Mouse (Mus musculus) heart, embryonic 11.5 days (tissue): ENCODE measurements at regions not wholly inside any gene's neighbourhood (a gene's known extent, or its start where the extent isn't known, plus 50 kb on each side); places are given as distances from the start of the nearest gene placed in this dataset.

Experiments
- ATAC-seq: fragments of 200-750 bp; cut with Nextera tagmentation; replicated peaks from 2 replicates; pipeline ENCODE4 v1.8.0; 2017; ENCODE audit warnings: moderate library complexity; ENCODE audit not compliant: insufficient number of reproducible peaks, low FRiP score, low TSS enrichment
- H3K27ac ChIP-seq: fragments of 300-500 bp; sonication (generic); 2 replicates; pipeline ENCODE4 v1.5.1; 2014; ENCODE audit warnings: mild to moderate bottlenecking, low read depth, low read length
- H3K27me3 ChIP-seq: fragments of 300-500 bp; sonication (generic); 2 replicates; pipeline ENCODE4 v1.6.1; 2014; ENCODE audit warnings: mild to moderate bottlenecking, low read length, mixed read lengths; ENCODE audit not compliant: control insufficient read depth, insufficient read depth
- H3K36me3 ChIP-seq: fragments of 300-500 bp; sonication (generic); 2 replicates; pipeline ENCODE4 v1.6.1; 2014; ENCODE audit warnings: mild to moderate bottlenecking, low read length, moderate library complexity, mixed read lengths; ENCODE audit not compliant: control insufficient read depth, insufficient read depth
- H3K4me1 ChIP-seq: fragments of 300-500 bp; sonication (generic); 2 replicates; pipeline ENCODE4 v1.6.1; 2014; ENCODE audit warnings: low read length; ENCODE audit not compliant: control insufficient read depth, insufficient read depth
- H3K4me2 ChIP-seq: fragments of 300-500 bp; sonication (generic); 2 replicates; pipeline ENCODE4 v1.6.1; 2014; ENCODE audit warnings: mild to moderate bottlenecking, moderate library complexity
- H3K4me3 ChIP-seq: fragments of 300-500 bp; sonication (generic); 2 replicates; pipeline ENCODE4 v1.5.1; 2014; ENCODE audit warnings: low read depth, low read length
- H3K9ac ChIP-seq: fragments of 300-500 bp; sonication (generic); 2 replicates; pipeline ENCODE4 v1.6.1; 2014; ENCODE audit warnings: mild to moderate bottlenecking, low read depth, low read length, moderate library complexity
- H3K9me3 ChIP-seq: fragments of 300-500 bp; sonication (generic); replicated peaks from 2 replicates; pipeline ENCODE4 v1.6.1; 2016; ENCODE audit warnings: low read length; ENCODE audit not compliant: control insufficient read depth
- WGBS: fragments of 180-500 bp; shearing (Covaris S2); extraction: QIAGEN DNeasy Blood & Tissue Kit; methylation state at CpG from one replicate; pipeline ENCODE4 v1.1.7; 2014; ENCODE audit not compliant: insufficient replicate concordance; 5-methylcytosine and 5-hydroxymethylcytosine counted together

GRCm38 (mm10) chr14:100842828-100843227, 357.3 kb downstream of the Prr30 start:
- 72% methylated on average over 3 of the region's 3 CpGs for WGBS
- Histone ChIP-seq H3K27me3 (no peaks in the 10 kb centered on the region), H3K27ac (no peak overlapping the region)

More at GRCm38 (mm10) chr14:100842828-100843227, 357.3 kb downstream of the Prr30 start:
- Histone ChIP-seq H3K9ac (no peak overlapping the region), H3K4me2 (no peak overlapping the region), H3K36me3 (no peaks in the 10 kb centered on the region), H3K4me3 (no peak overlapping the region), H3K9me3 (no peaks in the 10 kb centered on the region), H3K4me1 (no peaks in the 10 kb centered on the region)
- ATAC-seq: no peak
